In the genomic region with DNA sequence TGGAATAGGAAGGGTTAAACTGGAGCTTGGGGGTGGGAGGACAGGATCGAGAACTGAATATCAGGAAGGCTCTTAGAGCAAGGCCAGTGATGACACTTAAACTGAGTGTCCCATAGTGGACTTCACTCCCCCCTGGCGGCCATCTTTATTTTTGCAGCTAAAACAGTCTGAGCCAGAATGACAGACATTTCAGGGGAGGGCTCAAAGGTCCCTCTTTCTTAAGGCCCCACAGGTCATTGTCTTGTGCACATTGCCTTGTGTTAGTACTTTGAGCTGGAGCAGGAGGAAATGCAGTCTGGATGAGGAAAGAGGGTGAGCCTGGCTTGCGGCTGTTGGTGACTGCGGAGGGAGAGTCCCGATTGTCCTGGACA, we compare ENCODE assay signal across 8 mouse cellular contexts. TPM values are rescaled to one million over a fixed set of nuclear protein-coding genes. Genes with fewer than 3 reads are reported as not detected.
DNase-seq lines count a peak whose midpoint lies in the region; ATAC-seq and TF ChIP-seq lines count a peak whose summit lies in the region.

No protein-coding gene starts in this region.

- TF ChIP-seq POLR2A in bone marrow, adult 2 months (IDR thresholded peaks at IDR 0.05; ENCODE audit: borderline replicate concordance, control insufficient read depth, low read depth, low read length) = no peak

- peak; percentile 79 to 95 for DNase-seq in adrenal gland, adult (ENCODE audit: inconsistent age in 2 of 2, low spot score in 1 of 2)
- DNase-seq in adrenal gland, adult 8-10 months = no peak
- peak; percentile 67 for DNase-seq in embryonic facial prominence, embryonic 14.5 days (ENCODE audit: low spot score)
- peak; percentile 85 to 92 for DNase-seq in heart, postnatal 36 days
- DNase-seq in layer of hippocampus, adult 2 months (ENCODE audit: low spot score in 2 of 2) = peak; percentile 63 to 81
- DNase-seq in lung, postnatal 36 days = peak; percentile 92
- peak; percentile 69 to 76 for DNase-seq in right cerebral cortex, postnatal 10 days (ENCODE audit: low spot score in 2 of 2)

- peak; percentile 63; the same call in 1 of the 2 replicates for ATAC-seq in embryonic facial prominence, embryonic 14.5 days (ENCODE audit: low read depth)

- no peaks in the 10 kb centered on the region for H3K27me3 ChIP-seq in embryonic facial prominence, embryonic 14.5 days (replicated peaks; ENCODE audit: control insufficient read depth, insufficient read depth, low read length)

- WGBS in bone marrow, adult 2 months = 55% methylated on average over 5 of the region's 5 CpGs
- WGBS in embryonic facial prominence, embryonic 14.5 days = 54% methylated on average over 5 of the region's 5 CpGs

- H3K4me3 ChIP-seq in bone marrow, adult 2 months (replicated peaks; ENCODE audit: control insufficient read depth, low read depth, low read length) = no peak overlapping the region
- H3K4me3 ChIP-seq in embryonic facial prominence, embryonic 14.5 days (ENCODE audit: low read depth, low read length) = no peak overlapping the region
- no peak overlapping the region for H3K4me3 ChIP-seq in layer of hippocampus, adult 2 months

- peak; percentile 38 for TF ChIP-seq CTCF in bone marrow, adult 2 months (IDR thresholded peaks at IDR 0.05; ENCODE audit: control insufficient read depth, insufficient read depth, low read length)
- TF ChIP-seq CTCF in layer of hippocampus, adult 2 months (conservative IDR thresholded peaks at IDR 0.05) = peak; percentile 91

- H3K27ac ChIP-seq in bone marrow, adult 2 months (ENCODE audit: control insufficient read depth, insufficient read depth, low read depth, low read length, poor library complexity) = no peak overlapping the region
- no peak overlapping the region for H3K27ac ChIP-seq in embryonic facial prominence, embryonic 14.5 days (replicated peaks; ENCODE audit: low read depth, low read length)
- H3K27ac ChIP-seq in layer of hippocampus, adult 2 months = no peak overlapping the region

- H3K4me1 ChIP-seq in bone marrow, adult 2 months (ENCODE audit: control insufficient read depth, insufficient read depth, low read length) = peaks cover 2% of the 10 kb centered on the region; the same call in 1 of the 2 replicates
- peaks cover 4% of the 10 kb centered on the region; the same call in 1 of the 2 replicates for H3K4me1 ChIP-seq in embryonic facial prominence, embryonic 14.5 days (ENCODE audit: control insufficient read depth, insufficient read depth, low read length)

- intact Hi-C loops in heart, postnatal 36 days (cut with DNase I) = loop anchor here (1.0 to 2.0 kb wide), 3 partner anchors 35 to 158 kb away; no protein-coding TSS in a partner anchor

- H3K4me2 ChIP-seq in embryonic facial prominence, embryonic 14.5 days (ENCODE audit: low read depth, low read length) = no peak overlapping the region

- H3K9ac ChIP-seq in embryonic facial prominence, embryonic 14.5 days (ENCODE audit: low read depth, low read length) = no peak overlapping the region

- H3K9me3 ChIP-seq in embryonic facial prominence, embryonic 14.5 days (ENCODE audit: control insufficient read depth, low read length) = no peaks in the 10 kb centered on the region

- H3K36me3 ChIP-seq in embryonic facial prominence, embryonic 14.5 days (ENCODE audit: control insufficient read depth, insufficient read depth, low read length) = no peaks in the 10 kb centered on the region

RNA-seq across cellular contexts. Expression of a gene that starts 11.0 kb away (rescaled TPM):
- 10 to 100 TPM; 29.1 to 52.2 (median 44.5) TPM for total RNA-seq in adrenal gland, adult 8-10 months (2022)
- polyA plus RNA-seq in bone marrow, adult 2 months (2011; ENCODE audit: insufficient read depth, insufficient read length, low replicate concordance, missing spikeins) = 5.1 and 9.4 TPM in 2 replicates
- 107 and 120 TPM in 2 replicates for polyA plus RNA-seq in embryonic facial prominence, embryonic 14.5 days (2014; fragmentation: Nextera tagmentation; extraction: Ambion mirVana)
- total RNA-seq in heart, postnatal 36 days (2021) = 10 to 100 TPM; 44.0 to 66.1 TPM
- 10 to 100 TPM; 18.6 to 28.7 TPM for total RNA-seq in layer of hippocampus, adult 2 months (2021)

RNA-seq across cellular contexts. Expression of a gene that starts 20.1 kb away (rescaled TPM):
- total RNA-seq in adrenal gland, adult 8-10 months (2022) = 10 to 100 TPM in 2 of 4 experiments, 1 to 10 TPM in 2; 6.7 to 16.2 (median 12.1) TPM
- polyA plus RNA-seq in bone marrow, adult 2 months (2011; ENCODE audit: insufficient read depth, insufficient read length, low replicate concordance, missing spikeins) = 3.7 and 3.8 TPM in 2 replicates
- polyA plus RNA-seq in embryonic facial prominence, embryonic 14.5 days (2014; fragmentation: Nextera tagmentation; extraction: Ambion mirVana) = 115 and 132 TPM in 2 replicates
- 10 to 100 TPM; 29.4 to 37.1 TPM for total RNA-seq in heart, postnatal 36 days (2021)
- total RNA-seq in layer of hippocampus, adult 2 months (2021) = 10 to 100 TPM; 13.4 to 14.3 TPM
